Mouse (Mus musculus): ENCODE measurements around the gene Fads3. TPM values are rescaled to one million over a fixed set of nuclear protein-coding genes. Genes with fewer than 3 reads are reported as not detected.

The Fads3 gene
- total RNA-seq, 2 experiments from 2014 or later, result 2.4 to 2.9 TPM

DNA sequence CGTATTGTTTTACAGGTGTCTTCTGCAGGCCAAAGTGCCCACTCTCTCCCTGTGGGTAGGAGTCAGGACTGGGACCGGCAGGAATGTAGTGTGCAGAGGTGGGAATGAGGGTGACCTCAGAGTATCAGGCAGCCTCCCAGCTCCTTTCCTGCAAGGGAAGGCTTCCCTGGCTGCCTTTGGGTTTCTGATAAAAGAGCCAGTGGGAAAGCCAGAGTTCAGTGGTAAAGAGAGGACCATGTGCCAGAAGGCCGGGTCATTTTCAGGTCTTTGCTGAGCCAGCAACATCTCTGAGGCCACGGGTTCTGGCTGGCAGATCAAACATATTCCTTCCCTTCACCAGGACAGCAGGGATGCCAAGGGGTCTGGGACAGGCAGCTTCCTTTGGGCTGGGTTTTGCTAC lies 5.0 kb downstream of the Fads3 start:
- intact Hi-C loops (cut with DNase I), result no loop called here
- no peak for DNase-seq

DNA sequence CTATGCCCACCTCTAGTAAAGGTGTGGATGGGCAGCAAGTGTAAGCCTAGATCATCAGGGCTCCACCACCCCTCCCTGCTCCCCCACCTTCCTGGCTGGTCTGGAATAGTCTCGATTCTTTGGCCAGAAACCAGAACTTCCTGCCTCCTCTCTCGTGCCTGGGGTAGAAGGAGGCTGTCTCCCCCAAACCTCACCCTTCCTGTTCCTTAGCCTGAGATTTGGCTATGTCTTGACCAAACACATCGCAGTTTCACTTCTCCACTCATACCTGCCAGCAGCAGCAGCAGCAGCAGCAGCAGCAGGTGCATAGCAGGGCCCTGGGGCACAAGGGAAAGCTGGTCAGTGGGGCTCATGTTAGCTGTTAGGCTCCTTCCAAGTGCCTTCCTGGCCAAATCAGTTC lies 5.6 kb downstream of the Fads3 start:
- intact Hi-C loops (cut with DNase I), result no loop called here
- no peak for DNase-seq

DNA sequence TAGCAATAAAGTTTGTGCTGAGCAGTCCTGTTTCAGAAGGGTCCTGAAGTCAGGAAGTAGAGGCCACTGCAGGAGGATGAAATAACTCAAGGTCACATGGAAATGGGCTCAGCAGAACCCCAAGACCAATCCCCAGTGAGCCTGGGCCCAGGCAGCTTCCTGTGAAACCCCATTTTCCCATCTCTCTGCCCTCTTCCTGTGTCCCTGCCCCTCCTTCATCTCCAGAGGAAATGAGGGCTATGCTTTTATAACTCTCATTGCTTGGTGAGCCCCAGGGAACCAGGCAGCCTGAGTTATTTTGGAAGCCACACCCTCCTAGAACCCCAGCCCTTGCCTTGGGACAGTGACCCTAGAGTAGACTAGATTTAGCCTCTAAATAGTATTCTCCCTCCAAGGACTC lies 8.2 kb downstream of the Fads3 start:
- intact Hi-C loops (cut with DNase I), result no loop called here
- DNase-seq, result no peak

DNA sequence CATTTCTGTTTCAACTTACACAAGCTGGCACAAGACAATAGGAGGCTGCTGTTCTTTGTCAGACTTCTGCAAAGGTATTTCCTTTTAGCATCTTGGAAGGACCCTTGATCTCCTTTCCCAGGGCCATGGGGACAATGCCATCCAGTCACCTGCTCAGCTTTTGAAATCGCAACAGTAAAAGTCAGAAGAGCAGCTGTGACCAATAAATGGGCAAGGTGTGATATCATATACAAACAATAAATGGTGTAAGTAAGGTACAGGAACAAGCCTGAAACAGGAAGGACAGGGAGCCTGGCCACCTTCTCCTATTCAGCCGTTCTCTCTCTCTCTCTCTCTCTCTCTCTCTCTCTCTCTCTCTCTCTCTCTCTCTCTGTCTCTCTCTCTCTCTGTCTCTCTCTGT lies 9.1 kb downstream of the Fads3 start:
- no peak for DNase-seq
- intact Hi-C loops (cut with DNase I), result no loop called here

DNA sequence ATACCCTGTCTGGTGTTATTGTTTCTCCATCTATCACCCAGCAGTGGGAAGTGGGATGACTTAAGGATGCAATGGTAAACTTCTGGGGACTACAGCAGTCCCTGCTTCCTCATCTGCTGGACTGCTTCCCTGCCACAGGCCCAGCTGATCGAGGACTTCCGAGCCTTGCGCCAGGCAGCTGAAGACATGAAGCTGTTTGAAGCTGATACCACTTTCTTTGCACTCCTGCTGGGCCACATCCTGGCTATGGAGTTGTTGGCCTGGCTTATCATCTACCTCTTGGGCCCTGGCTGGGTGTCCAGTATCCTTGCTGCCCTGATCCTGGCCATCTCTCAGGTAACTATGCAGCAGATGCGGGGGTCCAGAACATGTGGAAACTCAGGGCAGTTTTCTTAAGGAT lies 11.3 kb downstream of the Fads3 start:
- intact Hi-C loops (cut with DNase I), result no loop called here
- DNase-seq, result no peak

DNA sequence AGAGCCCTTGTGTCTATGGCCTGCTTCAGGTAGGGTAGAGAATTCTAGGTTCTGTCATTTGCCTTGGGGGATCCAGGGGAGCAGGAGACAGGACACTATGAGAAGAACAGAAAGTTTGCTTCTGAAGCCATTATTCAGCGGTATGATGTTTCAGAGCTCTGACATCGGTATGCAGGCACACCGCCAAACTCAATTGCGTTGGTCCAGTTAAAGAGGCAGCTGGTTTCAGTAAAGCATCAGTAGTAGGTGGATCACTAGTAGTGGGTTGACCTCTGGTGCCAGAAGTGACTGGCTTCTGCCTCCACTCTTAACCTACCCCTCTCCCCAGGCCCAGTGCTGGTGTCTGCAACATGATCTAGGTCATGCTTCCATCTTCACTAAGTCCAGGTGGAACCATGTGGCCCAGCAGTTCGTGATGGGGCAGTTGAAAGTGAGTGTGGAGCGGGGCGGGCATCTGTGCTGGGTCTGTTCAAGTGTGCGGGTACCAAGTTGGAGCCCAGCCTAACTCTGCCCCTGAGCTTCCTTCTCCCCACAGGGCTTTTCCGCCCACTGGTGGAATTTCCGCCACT lies 12.4 kb downstream of the Fads3 start:
- DNase-seq, result no peak
- intact Hi-C loops (cut with DNase I), result no loop called here

DNA sequence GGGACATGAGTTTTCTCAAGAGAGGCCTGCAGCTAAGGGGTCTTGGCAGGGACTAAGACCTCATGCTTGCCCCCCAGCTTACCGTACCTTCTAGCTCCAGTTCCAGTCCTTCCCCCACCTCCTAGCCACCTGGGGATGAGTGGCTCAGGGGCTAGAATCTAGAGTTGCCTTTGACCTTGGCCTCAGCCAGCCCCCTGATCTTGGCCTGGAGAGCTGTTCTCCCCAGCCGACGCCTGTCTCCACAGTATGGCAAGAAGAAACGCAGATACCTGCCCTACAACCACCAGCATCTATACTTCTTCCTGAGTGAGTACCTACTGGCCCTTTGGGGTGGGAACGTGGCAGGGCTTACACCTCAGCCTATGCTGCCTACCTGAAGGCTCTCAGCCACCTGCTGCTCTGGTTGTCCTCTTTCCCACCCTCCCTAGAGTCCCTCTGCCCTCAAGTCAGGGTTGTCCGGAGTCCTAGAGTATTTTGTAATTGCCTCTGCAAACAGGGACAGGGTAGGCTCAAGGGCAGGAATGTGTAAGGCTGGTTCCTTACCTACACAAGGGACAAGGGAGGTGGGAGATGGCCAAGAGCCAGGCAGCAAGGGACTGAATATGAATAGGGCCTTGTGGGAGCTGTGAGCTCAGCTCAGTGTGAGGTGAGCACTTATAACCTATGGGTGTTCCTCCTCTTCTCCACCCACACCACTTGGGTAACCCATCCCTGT lies 13.1 kb downstream of the Fads3 start:
- intact Hi-C loops (cut with DNase I), result no loop called here

DNA sequence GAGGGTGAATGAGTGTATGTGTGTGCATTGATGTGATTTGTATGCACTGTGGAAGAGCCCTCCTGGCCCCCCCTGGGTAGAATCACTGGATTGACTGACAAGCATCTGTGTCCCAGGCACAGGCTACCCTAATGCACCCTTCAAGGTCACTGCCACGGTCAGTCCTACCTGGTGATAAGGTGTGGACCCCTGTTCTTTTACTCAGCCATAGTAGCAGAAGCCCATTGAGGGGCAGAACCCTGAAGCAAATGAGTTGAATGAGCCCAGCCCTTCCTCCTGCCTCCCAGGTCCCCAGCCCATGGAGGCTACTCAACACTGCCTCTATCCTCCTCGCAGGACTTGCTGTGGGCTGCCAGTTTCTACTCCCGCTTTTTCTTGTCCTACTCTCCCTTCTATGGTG lies 13.9 kb downstream of the Fads3 start:
- intact Hi-C loops (cut with DNase I), result no loop called here
- DNase-seq, result no peak

More for the DNA sequence above, 13.1 kb downstream of the Fads3 start:
- DNase-seq, result no peak

DNA sequence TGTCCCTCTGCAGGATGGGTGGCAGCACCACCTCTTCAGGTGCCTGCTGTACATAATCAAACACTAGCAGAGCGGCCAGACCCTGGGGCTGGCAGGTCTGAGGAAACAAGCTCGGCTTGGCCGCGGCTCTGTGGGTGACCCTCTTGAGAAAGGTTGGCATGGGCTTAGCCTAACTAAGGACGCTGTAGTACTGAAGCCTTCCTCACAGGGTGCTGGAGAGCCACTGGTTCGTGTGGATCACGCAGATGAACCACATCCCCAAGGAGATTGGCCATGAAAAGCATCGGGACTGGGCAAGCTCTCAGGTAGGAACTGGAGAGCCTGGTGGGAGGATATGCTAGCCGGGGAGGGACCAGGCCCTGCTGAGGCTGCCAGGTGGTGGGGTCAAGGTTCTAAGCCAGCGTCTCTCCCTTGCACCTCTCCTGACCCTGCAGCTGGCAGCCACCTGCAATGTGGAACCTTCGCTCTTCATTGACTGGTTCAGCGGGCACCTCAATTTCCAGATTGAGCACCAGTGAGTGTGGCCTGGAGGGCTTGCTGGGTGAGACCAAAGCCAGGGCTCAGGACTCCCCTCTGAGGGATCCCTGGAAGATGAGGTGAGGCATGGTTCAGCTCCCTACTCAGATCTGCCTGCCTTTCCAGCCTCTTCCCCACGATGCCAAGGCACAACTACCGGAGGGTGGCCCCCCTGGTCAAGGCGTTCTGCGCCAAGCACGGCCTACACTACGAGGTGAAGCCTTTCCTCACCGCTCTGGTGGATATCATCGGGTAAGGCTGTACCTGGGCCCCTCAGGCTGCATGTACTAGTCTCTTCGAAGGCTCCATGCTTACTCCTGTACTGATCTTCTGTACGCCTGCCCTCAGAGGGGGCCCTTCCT lies 14.7 kb downstream of the Fads3 start:
- intact Hi-C loops (cut with DNase I), result no loop called here
- no peak for DNase-seq

DNA sequence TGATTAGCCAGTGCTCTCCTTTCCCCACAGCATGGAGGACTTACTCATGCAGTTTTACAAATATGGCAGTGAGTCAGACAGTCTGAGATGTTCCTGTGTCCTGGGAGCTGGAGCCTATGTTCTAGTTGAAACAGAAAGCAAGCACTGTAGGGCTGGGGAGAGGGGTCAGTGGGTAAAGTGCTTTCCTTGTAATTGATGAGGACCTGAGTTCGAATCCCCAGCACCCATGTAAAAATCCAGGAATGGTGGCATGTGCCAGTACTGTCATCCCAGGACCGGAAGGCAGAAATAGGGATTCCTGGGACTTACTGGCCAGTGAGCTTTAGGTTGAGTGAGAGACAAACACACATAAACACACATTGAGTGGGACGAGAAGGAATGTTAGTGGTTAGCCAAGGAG lies 15.3 kb downstream of the Fads3 start:
- no peak for DNase-seq
- intact Hi-C loops (cut with DNase I), result no loop called here

DNA sequence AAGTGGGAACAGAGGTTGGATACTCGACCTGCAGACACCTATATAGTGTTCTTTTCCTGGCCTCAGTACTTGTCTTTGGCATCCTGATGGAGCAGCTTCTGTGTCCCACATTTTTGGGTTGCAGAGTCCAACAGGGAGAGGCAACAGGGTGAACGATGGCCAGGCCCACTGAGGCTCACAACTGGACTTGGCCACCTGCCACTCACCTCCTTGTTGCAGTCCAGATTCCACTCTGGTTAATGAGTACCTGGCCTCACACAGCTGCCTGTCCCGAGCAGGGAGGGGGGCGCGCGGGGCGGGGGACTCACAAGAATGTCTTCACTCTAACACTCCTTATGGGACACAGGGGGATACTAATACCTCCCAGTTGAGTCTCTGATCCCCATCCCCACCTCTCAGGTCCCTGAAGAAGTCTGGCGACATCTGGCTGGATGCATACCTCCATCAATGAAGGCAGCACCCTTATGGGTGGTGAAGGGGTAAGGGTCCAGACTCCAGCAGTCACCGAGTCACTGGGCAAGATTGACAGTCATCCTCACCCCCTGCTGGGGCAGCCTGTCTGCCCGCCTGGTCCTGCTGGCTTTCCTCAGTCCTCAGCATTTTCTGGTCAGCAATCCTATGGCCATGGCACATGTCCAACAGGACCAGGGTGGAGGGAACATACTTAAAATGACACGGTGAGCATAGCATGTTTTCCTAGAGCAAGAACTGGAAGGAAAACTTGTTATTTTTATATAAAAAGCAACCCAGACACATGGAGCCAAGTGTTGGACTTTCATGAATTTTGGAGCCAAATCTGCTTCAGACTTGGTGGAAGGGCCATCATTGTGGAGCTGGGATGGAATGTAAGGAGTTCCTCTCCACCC lies 16.4 kb downstream of the Fads3 start:
- intact Hi-C loops (cut with DNase I), result no loop called here
- DNase-seq, result no peak

DNA sequence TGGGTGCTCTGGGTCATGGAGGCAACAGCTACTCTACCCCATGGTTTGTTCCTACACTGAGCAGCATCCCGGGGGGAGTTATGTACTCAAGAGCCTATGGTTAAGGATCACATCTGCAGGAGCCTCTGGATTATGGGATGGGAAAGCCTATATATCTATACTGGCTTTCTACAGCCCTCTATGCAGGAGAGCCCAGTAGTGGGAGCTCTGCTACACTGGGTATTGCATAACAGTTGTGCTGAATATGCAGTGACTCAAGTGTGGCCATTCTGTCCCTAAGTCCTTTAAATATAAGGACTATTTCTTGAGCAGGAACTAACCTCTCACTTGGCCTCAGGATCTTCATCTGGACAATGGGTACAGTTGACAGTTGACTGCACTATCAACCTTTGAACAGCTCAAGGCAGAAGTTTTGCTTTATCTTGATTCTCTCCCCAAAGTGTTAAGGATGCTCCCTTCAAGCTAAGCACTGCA lies 17.0 kb downstream of the Fads3 start:
- intact Hi-C loops (cut with DNase I), result no loop called here
- no peak for DNase-seq

DNA sequence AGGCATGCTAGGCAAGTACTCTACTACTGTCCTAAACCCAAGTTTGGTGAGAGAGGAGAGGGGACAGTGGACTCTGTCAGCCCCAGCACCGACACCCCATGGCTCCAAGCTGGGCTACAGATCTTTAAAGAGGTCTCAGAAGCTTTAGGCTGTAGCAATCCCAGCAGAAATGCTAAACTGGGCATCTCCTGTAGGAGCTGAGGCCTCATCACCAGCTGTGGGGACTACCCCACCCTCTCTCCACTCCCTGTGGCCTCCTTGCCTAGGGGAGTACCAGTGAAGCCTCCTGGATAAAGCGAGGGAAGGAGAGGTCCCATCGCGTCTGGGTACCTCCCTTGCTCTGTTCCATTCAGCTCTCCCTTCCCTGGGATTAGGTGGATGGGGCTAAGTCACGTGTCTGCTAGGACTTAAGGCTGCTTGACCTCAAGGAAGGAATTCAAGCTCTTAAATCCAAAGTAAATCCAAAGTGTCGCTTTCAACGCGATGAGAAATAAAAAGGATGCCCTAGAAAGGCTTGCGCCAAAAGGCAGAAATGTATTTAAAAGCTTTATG lies 17.6 kb downstream of the Fads3 start:
- no peak for DNase-seq
- intact Hi-C loops (cut with DNase I), result no loop called here

DNA sequence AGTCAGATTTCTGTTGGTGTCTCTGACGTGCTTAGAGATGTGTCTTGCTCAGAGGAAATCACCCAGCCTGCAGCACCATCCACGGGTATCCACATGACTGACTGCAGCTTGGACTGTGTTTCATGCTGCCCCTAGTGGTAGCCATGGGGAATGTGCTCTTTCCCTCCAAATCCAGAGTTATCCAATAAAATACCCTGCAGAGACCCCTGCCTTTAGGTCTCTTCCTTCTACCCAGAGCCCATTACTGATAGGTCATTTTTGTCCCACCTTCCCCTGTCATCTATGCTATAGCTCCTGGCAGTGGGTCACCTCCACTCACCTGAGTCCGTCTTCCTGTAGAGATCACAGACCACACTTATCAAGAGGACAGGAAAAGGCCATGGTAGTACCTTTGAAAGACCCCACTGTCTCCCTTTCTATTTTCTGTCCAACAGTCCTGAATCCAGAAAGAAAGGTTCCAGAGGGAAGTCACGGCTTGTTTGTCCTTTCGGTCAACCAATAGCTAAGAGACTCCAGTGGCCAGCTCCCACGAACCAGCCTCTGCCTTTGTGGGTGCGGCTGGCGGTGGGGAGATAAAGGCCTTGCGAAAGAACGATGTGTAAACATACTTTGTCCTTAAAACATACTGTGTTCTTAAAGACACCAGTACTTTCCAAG lies 18.7 kb downstream of the Fads3 start:
- intact Hi-C loops (cut with DNase I), result no loop called here
- no peak for DNase-seq

DNA sequence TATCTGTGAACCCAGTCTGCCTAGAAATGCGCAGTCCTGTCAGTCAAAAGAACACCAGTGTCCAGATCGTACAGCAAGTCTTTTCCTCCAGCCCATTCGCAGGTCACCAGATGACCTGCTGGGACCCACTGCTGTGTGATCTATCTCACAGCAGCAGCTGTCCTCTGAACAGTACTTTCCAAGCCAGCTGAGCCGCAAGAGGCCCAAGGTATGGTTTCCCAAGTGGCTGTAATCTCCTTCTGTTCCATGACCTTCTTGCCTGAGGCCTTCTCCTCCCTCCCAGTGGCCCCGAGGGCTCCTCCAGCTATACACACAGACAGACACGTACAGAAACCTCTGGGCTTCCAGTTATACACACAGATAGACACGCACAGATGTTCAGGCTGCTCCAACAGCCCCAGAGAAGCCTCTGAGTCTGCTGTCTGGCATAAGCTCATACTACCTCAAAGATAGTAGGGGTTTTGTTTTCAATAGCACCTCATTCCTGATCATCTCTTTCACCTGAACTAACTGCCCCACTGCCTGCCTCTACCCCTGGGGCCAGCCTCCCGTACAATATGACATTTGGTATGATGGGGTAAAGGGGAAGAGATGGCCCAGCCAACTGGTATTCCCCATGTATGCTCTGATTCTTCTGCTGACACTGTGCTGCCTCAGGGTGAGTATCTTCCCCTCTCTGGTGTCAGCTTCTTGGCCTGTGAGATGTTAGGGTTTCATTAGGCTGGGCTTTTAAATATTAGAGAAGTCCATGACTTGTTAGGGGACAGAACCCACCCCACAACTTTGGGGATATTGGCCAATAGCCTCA lies 19.6 kb downstream of the Fads3 start:
- DNase-seq, result no peak
- intact Hi-C loops (cut with DNase I), result no loop called here

DNA sequence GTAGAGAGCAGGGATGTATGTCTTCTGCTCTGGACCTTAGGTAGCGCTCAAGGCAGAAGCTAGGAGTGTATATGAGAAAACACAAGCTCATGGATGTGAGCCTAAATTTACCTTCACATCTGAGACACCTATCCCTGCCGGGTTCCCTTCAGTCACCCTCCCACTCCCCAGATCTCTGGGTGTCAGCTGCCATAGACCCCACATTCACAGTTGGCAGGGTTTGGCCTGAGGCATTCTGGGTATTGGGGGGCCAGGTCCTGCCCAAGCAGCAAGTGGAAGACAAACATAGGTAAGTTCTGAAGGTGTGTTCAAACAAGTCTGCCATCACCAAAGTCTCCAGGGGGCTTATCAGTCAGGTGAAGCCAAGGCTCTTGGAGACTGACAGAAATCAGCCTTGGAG lies 20.3 kb downstream of the Fads3 start:
- DNase-seq, result no peak
- intact Hi-C loops (cut with DNase I), result no loop called here

DNA sequence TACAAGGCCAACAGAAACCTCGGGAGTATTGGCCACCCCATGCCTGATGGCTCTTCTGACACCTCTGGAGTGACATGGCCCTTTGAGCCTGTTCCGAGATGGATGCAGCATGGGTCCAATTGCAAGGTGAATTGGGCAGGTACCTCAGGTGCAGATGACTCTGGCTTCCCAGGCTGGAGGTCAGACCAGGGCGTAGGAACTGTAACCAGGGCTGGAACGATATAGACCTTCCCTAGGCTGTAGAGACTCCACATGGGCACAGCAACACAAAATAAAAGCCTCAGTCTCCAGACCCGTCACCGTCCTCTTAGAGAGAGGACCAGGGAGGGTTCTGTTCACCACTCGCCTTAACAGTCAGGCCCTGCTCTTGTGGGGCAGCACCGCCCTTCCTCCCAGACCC lies 20.9 kb downstream of the Fads3 start:
- intact Hi-C loops (cut with DNase I), result no loop called here
- DNase-seq, result no peak

DNA sequence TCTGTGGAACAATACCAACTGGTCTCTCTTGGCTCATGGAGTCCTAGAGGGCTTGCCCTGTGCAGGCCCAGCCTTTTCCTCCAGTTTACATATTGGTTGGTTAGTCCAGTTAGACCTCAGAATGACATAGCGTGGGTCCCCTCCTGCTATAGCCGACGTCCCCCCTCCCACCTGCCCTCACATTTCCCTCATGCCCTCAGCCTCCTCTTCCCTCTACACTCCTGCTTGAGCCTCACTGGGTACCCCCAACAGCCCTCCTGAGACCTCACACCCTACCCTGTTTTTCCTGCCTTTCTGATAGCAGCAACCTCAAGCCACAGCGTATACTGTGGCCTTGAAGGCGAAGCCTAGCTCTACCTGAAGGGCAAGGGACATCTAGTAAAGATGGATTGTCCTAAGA lies 21.5 kb downstream of the Fads3 start:
- no peak for DNase-seq
- intact Hi-C loops (cut with DNase I), result no loop called here

Measured in gastrocnemius, postnatal 36 days (tissue).